25 mouse cellular contexts compared by ENCODE assay signal in genomic region chr4:102627799-102628198, GRCm38 (mm10).
"Had no signal": no experiment of that assay in that cellular context is flagged by ENCODE, and none has a peak within 500 bp of the region (broad histone marks: within the 10 kb centered on the region; RNA-seq: fewer than 3 reads in every experiment).

No protein-coding gene starts in this region.

- H3K36me3 ChIP-seq: heart, embryonic 13.5 days; heart, embryonic 15.5 days; hindbrain, embryonic 10.5 days; hindbrain, embryonic 12.5 days; limb, embryonic 10.5 days; limb, embryonic 12.5 days had no signal

- H3K9ac ChIP-seq: heart, embryonic 13.5 days; heart, embryonic 15.5 days; hindbrain, embryonic 12.5 days; hindbrain, embryonic 14.5 days; limb, embryonic 12.5 days had no signal

- H3K9me3 ChIP-seq: heart, embryonic 13.5 days; heart, embryonic 15.5 days; hindbrain, embryonic 10.5 days; hindbrain, embryonic 12.5 days; limb, embryonic 10.5 days; limb, embryonic 12.5 days had no signal

- DNase-seq: gastrocnemius, adult 2 months; gastrocnemius, postnatal 10 days; gastrocnemius, postnatal 25 days; heart, adult 2 months; heart, postnatal 14 days; heart, postnatal 4 days; kidney, adult 18-20 months; kidney, adult 8-10 months; kidney, postnatal 10 days; kidney, postnatal 25 days; kidney, postnatal 4 days; liver had no signal

- H3K4me1 ChIP-seq: limb, embryonic 12.5 days had no signal

- H3K4me2 ChIP-seq: heart, embryonic 11.5 days; heart, embryonic 13.5 days; heart, embryonic 15.5 days; hindbrain, embryonic 12.5 days; hindbrain, embryonic 14.5 days; limb, embryonic 12.5 days had no signal

- H3K27ac ChIP-seq: gastrocnemius, adult 2 months; heart, adult 2 months; heart, embryonic 13.5 days; heart, embryonic 15.5 days; hindbrain, embryonic 10.5 days; hindbrain, embryonic 12.5 days; hindbrain, embryonic 14.5 days; layer of hippocampus, adult 2 months; left cerebral cortex, adult 2 months; limb, embryonic 10.5 days; limb, embryonic 12.5 days had no signal

- ATAC-seq: hindbrain, embryonic 16.5 days; inflammation-experienced regulatory T-cells, adult 6 months; intestine, postnatal 0 days had no signal

- H3K4me3 ChIP-seq: gastrocnemius, adult 2 months; heart, adult 2 months; heart, embryonic 13.5 days; heart, embryonic 15.5 days; hindbrain, embryonic 10.5 days; hindbrain, embryonic 12.5 days; layer of hippocampus, adult 2 months; left cerebral cortex, adult 2 months; limb, embryonic 10.5 days; limb, embryonic 12.5 days had no signal

- H3K27me3 ChIP-seq: heart, embryonic 13.5 days; heart, embryonic 15.5 days; hindbrain, embryonic 12.5 days; limb, embryonic 12.5 days had no signal
